Mouse (Mus musculus): ENCODE measurements around the gene Rxfp1.
"Not testable (repeated sequence)": the region's sequence is repeated elsewhere in the genome, so short reads cannot be mapped to it uniquely, and the experiment has no call there.

Rxfp1 gene

DNA sequence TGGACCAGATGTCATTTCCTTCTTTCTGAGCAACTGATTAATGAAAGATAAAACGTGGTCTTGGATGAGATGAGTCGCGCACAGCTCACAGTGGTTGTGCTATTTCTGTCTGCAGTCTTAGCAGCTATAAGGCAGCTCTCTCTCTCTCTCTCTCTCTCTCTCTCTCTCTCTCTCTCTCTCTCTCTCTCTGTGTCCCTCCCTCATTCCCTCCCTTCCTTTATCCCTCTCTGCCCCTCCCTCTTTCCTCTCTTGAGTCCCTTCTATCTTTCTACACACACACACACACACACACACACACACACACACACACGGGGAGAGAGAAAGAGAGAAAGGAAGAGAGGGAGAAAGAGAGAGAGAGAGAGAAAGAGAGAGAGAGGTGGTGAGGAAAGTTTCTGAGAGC is at the start of gene Rxfp1:
TSS of gene Rxfp1 (minus strand) at position 101 of the 400 bp plus-strand sequence.
- DNase-seq: no peak

DNA sequence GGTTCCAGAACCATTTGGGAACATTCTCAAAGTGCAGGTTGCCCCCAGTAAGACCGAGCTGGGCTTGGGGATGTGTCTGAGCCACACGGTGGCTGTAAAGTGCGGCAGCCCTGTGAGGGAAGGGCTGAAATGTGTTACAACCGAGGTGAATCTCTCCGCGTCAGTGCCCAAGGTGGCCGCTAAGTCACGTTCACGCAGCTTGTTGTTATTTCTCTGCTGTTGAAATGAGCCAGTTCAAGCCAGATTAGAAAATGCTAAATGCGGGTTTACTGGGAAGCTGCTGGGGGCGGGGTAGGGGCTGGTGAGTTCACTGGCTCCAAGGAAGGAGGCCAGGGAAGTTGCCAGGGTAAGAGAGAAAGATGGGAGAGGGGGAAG is 46.7 kb upstream of the Rxfp1 start:
- DNase-seq: peak; percentile 41

DNA sequence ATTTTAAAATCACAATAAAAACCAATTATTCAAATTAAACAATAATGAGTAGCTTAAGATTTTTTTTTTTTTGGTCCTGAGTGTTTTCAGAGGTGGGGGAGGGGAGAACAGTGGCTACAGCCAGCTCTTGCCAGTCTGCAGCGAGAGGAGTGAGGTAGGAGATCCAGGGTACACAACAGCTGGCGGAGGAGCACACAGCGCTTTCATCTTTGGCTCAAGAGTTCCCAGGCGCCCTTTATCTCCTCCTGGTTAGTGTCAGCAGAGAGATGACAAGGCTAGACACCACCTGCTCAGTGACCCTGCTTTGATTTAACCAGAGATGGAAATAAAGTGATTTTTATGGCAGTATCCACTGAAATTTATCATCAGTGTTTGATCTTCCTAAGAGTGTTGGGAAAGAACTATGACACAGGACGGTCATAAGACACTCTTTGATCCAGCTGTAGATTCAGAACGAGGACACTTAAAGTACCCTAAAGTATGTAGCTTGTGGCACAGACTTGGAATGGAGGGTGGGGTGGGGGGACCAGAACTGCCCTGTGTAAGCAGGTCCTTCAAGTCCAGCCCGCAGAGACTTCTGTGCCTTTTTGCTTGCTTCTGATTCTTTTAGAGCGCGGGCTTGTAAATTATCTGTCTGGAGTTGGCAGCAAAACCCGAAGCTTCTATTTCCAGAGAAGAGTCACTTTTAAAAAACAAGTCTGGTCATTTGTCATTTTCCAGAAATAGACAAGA is 46.1 kb upstream of the Rxfp1 start:
- peak; percentile 50 for DNase-seq

DNA sequence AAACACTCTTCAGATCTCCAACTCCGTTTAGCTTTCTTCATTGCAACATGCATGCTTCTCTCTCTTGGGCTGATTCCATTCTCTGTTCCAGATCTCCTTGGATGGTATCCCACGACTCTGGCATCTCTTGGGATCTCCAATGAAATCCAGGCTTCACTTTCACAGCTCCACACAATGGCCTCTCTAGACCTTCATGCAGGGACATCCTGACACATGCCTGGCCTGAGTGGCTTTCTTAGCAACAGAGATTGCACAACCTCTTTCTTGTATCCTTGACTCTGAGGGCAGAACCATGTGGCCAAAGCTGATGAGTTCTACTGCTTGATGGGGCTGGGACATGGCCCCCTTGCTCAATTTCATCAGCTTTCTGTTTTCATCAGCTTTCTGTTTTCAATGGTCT is 35.0 kb upstream of the Rxfp1 start:
- DNase-seq: no peak

DNA sequence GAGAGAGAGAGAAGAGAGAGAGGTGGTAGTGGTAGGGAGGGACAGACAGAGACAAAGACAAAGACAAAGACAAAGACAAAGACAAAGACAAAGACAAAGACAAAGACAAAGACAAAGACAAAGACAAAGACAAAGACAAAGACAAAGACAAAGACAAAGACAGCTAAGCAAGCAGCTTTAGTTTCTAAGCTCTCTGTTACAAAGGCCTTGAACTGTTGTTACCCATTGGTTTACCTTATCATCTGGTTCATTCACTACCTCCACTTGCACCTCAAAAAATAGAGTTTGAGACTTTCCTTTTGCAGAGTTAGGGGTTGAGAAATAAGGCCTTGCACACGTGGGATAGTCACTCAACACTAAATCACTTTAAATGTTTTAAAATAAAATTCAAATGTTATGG is 16.1 kb upstream of the Rxfp1 start:
- no peak for DNase-seq

DNA sequence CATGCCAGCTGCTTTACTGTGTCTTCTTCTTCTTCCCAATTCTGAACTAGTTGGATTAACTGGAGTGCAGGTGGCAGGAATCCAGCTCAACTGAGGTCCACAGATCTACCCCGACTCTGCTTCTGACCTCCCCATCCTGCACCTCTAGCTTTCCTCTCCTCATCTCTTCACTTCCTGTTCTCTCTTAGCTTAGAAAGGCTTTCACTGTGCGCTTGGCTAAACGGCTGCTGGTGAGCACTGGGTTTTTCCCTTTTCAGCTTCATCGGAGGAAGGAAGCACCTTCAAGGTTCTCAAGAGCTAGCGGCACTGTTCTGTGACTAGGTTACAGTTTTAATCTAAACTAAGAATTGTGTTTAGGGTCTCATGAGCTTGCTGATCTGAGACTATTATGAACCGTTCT is 8.9 kb upstream of the Rxfp1 start:
- DNase-seq: no peak

DNA sequence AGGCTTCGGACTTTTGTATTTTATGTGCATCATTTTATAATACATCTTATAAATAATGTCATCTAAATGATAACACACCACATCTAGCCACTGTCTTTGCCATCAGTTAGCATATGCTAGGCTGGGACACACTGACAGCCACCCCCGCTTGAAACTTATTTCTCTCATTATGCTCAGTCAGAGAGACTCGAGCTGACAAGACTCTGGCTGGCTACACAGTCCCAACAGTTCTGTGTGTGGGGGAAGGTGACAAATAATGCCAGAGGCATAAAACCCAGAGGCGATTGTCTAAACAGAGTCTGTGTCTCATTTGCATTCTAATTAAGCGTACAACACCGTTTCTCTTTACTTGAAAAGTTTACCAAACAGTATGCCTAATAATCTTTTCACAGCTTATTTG is 7.4 kb upstream of the Rxfp1 start:
- DNase-seq: no peak

DNA sequence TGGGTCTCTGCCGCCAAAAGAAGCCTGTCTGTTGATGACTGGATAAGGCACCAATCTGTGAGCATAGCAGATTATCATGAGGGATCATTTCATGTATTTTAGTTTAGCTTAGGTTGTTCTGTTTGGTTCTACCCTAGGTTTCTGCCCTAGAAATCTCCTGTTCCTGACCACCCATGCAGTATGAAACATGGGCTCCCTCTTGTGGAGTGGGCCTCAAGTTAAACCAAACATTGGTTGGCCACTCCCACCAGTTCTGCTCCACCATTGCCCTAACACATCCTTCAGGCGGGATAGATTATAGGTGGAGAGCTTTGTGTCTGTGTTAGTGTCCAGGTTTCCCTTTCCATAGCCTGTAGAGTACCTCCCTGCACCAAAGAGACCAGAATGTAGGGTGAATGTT is 6.7 kb upstream of the Rxfp1 start:
- no peak for DNase-seq

DNA sequence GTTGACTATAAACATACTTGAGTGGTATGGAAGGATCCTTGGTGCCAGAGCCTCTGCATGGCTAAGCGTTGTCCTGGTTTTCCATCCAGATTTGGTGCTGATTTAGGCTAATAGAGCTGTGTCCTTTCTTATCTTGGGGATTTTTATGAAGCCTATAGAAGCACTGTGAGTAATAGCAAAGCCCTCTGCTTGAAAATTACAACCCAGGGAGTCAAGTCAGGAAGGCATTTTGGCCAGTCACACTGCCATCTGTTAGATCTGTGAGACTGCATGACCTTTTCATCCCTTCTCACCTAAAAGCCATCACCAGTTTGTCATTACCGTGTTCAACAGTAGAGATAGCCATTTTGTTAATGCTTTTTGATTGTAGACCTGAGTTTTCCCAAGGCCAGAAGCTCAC is 2.7 kb upstream of the Rxfp1 start:
- no peak for DNase-seq

DNA sequence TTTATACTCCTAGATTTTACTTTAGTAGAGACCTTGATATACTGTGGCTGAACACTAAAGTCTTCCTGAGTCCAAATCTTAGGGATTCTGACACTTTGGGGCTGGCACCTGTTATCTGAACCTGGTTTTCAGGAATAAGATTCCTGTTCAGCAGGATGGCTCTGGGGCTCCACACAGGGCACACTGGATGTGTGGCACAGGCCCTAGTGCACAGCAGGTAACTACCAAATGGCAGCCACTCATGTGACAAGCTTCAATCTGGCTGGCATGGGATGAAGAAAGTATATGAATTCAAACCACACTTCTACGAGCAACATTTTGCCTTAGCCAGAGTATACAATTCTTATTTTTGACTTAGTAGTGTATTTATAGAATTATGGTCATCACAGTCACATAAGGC is 771 bp upstream of the Rxfp1 start:
- no peak for DNase-seq

DNA sequence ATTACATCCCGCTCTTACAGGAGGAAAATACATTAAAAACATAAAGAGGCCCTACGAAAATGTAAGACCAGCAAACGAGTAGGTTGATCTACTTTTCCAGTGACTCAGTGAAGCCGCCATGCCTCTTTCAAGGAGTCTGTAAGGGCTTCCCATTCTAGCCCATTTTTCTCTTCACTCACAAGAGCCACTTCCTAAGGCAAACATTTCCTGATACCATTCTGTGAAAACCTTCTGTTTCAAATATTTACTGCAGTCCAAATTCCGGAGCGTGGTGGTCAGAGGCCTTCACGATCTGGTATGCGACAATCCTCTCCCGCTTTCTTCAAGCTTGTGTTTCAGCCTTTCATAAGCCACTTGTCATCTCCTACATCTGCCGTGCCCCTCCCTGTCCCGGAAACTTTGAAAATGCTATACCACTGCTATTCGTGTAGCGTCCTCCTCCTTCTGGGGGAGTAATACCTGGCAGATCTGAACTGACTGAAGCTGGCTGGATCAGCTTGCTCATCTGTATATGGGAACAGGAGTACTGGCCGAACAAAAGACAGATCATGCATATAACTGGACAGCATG is 11.1 kb downstream of the Rxfp1 start:
- no peak for DNase-seq

DNA sequence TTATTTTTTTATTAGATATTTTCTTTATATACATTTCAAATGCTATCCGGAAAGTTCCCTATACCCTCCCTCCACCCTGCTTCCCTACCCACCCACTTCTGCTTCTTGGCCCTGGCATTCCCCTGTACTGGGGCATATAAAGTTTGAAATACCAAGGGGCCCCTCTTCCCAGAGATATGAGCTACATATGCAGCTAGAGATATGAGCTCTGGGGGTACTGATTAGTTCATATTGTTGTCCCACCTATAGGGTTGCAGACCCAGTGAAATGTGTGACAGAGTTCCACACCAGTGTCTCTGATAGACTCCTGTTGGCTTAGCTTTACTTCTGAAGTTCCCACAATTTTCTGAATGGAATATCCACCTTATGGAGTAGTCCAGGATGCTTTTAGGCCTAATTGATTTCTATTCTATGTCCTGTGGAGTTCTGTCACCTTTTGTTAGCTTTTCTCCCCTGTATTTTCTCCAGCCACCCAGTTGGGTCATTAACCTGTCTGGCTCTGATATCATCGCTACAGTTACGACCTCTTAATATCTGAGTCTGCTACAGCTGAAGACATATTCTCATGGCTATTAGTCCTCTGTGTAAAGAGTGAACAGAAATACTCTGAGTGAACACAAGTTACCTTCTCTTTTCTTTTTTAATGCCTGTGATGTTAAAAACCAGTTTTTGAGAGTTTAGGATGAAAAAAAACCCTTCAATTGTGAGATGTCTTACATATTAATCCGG is 16.8 kb downstream of the Rxfp1 start:
- DNase-seq: no peak

DNA sequence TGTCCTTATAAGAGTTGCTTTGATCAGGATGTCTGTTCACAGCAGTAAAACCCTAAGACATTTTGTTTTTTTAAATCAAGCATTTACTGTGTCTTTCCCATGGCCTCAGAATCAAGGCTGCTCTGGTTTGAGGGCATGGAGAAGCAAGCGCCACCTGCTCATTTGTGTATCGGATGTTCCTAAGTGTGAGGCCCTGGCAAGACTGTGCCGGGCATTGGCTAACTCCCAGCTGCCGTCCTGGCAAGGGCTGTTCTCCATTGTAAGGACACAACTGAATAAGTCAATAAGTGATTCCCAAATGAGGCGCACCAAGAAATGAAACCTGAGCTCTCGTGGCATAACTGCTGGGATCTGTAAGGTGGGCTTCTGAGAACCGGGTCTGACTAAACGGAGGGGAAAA is 31.2 kb downstream of the Rxfp1 start:
- no peak for DNase-seq

DNA sequence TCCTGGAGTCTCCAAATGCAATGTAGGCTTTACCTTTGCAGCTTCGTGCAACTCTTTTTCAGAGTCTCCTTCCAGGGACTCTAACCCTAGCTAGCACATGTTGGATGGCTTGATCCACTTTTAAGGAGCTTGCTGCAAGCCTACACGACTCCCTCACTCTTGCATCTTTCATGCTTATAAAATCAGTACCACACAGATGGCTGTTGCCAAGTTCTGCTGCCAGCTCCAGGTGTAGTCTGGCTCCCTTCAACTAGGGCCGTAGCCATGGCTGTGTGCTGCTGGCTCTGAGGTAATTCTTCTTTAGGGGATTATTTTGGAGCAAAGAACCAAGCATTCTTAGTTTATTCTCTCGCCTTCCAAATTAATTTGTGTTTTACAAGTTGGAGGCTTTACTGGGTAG is 34.5 kb downstream of the Rxfp1 start:
- no peak for DNase-seq

DNA sequence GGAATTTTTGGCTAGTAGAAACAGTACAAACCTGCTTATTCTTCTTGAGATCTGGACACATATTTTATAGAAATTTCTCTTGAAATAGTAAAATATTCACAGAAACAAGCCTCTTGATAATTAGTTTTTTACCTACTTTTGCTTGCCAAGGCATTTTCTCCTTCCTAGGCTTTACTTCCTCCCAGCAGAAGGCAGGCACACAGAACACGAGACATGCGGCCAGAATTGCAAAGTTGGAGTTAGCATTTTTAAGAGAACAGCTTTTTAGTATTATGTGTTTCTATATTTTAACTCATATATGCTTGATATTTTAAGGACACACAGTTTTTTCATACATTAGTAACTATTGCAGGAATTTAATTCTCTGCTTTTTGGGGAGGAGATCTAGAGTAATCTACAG is 45.7 kb downstream of the Rxfp1 start:
- no peak for DNase-seq

DNA sequence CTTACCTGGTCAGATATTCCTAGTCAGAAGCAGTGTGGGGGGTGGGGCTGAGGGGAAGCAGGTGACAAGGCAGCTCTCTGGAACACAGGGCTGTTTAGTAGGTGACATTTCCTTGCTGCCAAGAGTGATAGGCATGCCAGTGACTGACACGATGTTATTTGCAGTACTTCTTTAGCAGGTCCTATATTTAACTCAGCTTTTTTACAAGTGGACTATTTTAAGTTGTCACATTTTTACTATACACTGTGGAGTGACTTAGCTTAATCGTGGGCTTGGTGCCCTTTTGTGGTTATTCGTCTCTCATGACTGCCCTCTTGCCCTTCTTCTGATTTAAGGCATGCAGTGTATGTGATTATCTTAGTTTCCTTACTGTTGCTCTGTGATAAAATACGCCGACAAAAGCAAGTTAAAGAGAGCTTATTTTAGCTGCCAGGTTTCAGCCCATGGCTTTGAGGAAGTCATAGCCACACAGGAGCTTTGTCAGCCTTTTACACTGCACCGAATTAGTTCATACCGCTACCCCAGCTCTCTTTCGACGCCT is 47.5 kb downstream of the Rxfp1 start:
- DNase-seq: no peak

DNA sequence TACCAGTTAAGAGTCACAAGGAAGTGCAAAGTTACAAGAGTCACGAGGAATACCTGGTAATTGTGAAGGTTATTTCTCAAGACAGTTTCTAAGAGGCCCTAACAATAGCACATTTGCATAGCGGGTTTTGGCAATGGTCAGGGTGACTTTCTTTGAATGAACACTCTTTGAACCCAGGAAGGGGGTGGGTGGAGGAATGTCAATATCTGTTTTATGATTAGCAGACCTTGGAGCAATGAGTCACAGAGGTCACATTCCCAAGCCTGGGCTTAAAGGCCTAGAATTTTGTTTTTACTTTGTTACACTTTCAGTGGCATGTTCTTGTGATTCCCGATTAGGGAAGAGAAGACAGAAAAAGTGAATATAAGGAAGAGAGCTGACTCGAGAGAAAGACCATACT is 49.6 kb downstream of the Rxfp1 start:
- not testable (repeated sequence) for DNase-seq

DNA sequence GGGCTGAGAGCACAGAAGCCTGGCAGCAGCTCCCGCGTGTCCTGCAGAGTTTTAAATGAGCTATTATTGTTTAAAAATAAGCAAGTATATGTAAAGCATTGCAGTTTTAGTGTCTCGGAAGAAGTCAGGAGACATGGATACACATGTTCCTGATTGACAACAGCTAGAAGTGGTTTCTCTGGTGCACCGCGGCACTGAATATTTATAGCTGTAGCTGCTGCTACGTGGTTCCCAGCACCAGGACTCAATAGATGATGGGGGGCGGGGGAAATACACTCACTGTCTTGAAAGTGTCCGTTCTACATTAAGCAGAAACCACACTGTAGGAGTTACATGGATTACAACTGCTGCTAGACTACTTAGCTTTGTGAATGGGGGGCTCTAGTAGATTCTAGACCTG is 54.2 kb downstream of the Rxfp1 start:
- DNase-seq: no peak

DNA sequence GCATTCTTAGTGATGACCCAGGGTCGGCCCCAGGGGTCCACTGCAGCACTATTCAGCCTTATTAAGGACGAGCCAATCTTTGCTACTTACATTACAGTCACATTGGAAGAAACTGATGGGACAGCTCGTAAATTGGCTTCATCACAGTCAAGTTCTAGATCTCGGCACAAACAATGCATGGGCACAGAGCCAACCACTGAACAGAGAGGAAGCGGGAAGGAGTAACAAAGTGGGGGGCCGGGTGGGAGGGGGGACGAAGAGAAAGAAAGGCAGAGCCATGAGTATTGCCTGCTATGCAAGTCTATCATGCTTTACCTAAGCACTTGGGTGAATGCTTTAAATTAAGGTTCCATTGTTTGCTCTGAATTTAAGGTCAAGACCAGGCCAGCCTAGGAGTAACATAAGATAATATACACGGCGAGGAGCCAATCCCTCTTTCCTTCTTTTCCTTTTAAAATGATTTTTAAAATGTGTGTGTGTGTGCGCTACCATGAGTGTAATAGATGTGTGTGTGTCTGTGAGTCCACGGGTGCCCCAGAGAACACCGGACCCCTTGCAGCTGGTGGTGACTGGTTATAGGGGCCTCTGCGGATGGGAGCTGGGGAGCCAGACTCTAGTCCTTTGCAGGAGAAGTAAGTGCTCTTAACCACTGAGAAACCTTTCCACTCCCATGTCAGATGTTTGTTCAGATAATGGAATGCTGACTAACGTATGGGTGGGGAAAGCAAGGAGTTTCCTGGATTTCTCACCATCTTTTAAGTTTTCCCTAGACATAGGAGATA is 55.1 kb downstream of the Rxfp1 start:
- no peak for DNase-seq

DNA sequence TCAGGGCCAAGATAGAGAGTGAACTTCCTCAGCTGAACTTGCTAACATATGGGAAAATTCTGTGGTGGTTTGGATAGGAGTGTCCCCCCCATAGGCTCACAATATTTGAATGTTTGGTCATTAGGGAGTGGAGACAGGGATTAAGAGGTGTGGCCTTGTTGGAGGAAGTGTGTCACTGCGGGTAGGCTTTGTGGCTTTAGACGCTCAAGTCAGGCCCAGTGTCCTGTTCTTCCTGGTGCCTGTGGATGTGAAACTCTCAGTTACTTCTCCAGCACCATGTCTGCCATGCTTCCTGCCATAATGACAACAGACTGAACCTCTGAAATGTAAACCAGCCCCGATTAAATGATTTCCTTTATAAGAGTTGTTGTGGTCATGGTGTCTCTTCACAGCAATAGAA is 61.3 kb downstream of the Rxfp1 start:
- DNase-seq: no peak

DNA sequence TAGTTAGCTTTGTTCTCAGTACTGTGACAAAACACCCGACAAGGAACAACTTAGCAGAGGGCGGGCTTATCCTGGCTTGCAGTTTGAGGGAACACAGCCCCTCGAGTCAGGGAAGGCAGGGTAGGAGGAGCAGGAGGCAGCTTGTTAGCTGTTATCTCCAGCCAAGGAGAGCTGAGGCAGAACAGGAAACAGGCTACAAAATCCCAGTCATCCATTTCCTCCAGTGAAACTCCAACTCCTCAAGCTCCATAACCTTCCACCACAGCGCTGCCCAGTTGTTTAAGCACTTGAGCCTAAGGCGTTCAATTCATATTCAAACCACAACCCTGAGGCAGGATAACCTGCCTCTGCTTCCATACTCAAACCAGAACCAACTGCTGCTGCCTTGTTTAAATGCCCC is 63.0 kb downstream of the Rxfp1 start:
- no peak for DNase-seq

DNA sequence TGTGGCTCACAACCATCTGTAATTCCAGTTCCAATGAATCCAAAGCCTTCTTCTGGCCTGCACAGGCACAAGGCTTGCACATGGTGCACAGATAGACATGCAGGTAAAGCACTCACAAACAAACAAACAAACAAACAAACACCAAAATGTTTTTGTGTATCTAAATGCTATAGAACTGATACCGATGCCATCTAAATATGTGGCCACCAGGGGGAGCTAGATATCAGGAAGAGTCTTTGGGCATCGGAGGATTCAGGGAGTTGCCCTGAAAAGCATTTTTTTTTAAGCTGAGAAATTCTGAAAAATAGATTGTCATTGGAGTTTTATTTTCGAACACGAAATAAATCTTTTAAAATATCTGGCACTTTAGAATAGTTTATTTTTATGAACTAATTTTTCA is 64.6 kb downstream of the Rxfp1 start:
- DNase-seq: peak; percentile 84

DNA sequence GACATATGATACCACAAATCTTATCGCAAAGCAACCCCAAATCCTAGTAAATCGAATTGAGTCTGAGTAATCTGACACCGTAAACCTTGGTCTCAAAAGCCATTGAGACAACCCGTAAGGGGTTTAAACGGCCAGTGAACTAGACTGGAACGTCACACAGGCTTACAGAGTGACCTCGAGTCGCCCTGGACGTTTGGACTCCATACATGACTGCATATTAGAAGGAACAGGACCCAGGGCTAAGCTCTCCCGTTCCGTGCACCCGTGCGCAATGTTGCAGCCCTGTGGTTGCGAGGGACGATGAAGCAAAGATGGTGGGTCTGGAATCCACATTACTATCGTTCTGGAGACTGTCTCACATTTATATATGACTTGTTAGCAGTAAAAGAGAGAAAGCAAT is 65.5 kb downstream of the Rxfp1 start:
- DNase-seq: peak; percentile 20

Data from embryo, embryonic 11 days (tissue).